Mouse (Mus musculus) spleen, postnatal 10 days (tissue): Measurements from ENCODE around the gene Mfsd6.

Experiments
- DNase-seq, 2 experiments: peaks; one replicate each; pipeline ENCODE4 v3.0.0; 2021 to 2022; ENCODE audit warnings: low spot score in 2 of 2

The Mfsd6 gene

DNA sequence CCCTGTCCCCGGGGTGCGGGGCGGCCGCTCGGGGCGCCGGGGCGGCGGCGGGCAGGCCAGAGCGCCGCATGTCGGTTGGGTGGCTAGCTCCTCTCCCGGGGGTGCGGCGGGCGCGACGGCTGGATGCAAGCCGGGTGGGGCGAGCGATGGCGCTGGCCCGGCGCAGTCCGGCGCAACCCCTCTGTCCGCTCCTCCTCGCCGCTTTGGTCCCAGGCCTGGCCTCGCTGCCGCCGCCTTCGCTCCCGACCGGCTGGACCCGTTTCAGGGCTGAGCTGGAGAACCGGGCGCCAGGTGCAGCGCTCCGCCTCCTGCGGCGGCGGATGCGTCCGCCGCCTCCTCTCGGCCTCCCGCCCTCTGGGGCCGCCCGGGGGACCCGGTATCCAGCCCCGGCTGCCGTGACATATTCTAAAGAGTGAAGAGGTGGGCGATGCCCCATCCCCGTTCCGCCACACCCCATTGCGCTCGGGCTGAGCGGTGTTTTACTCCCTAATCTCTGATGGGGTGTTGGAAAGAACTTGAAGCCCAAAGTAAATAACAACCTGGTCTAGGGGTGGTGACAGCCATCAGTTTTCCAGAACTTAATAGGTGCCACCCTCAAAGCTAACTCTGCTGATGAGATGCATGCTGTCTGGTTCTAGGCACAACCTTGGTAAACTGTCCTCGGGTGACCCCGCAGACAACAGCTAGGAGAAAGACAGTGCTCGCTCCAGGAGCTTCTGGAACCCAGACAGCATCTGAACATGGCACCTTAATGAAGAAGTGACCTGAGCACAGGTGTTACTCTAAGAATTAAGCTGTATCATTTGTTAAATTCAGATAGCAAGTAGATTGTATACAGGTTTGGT, at the start of gene Mfsd6:
TSS of gene Mfsd6 (minus strand) at position 407 of the 845 bp plus-strand sequence.
- peak; percentile 44 to 45 for DNase-seq

DNA sequence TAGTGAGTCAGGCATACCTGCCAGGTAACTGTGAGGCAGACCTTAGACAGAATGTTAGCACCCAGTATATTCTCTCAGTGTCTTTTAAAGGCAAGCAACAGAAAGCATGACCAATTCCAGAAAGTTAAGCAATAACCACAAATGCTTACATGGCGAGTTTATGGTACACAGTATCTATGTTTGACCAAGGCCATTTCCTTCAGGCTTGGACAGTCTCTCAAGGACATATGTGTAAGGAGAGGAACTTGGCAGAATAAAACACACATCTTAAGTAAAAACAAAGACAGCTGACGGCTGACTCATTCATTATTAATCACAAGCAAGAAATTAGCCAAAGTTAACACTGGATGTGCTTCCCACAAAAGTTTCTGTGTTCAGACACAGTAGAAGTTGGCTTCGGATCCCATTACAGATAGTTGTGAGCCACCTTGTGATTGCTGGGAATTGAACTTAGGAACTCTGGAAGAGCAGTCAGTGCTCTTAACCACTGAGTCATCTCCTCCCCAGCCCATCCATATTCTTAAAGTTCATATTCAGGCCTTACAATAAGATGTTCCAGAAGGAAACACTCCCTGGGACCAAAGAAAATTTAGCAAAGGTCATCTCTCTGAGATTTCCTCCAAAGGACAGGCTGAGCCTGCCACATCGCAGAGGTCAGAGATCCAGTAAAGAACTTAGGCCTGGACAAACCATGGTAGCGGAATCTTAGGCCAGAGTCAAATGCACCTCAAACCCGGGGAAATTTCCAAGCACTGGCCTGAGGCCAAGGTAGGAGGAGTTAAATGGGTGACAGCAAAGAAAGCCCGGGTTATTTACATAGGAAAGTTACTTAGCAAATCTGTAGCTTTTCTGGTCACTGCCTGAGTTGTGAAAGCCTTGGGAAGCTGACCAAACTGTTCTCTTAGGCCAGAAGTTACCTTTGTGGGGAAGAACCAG, 38.2 kb upstream of the Mfsd6 start:
- no peak for DNase-seq

DNA sequence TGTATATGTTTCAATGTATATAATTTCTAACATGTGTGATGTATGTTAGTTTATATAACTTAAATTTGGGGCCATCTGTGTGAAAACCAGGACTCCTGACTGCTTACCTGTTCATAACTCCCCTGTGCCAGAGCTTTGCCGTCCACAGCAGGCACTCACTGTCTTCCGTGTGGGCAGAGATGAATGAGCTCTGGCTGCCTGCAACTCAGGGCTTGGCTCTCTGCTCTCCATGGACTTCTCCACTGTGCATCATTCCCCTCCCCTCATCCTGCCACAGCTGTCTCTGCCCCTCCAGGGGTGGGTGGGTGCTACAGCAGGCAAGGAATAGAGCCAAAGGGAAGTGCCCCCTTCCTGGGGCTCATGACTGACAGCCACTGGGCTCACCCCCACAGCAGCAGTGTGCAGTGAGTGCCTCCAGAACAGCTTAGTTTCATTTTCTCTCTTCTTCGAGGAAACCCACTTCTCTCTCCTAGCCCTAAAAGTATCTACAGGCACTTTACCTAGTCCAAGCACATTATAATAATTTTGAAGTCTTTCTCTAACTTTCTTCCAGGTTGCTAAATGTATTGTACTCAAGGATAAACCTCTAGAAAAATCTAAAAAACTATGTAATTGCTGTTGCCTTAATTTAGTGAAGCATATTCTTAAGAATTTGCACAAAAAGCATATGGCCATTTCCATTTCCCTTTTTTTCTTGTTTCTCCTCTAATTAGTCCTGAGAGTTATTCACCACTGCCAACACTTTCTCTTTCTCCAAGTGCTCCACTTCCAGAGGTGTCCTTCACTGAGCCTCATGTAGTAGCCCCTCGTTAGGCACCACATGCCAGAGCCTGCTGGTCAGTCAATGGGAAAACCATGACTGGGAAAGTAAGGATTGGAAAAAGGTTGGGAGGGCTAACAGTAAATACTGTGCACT, 36.9 kb upstream of the Mfsd6 start:
- DNase-seq: no peak

DNA sequence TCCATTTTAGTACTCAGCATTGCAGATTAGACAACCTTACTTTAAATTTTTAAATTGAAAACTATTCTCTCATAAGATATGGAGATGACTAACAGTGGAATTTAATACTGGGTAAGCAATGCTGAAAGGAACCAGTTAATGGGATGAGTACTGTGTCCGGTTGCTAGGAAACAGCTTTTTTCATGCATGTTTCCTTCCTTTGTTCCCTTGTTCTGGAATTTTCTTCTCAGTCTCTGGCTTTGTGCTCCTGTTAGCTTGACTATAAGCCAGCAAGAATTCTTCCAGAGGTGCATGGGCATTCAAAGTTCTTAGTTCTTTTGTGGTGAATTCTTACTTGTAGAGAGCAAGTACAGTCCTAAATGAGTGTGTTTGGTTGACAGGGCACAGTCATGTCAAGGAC, 30.9 kb upstream of the Mfsd6 start:
- DNase-seq: no peak

DNA sequence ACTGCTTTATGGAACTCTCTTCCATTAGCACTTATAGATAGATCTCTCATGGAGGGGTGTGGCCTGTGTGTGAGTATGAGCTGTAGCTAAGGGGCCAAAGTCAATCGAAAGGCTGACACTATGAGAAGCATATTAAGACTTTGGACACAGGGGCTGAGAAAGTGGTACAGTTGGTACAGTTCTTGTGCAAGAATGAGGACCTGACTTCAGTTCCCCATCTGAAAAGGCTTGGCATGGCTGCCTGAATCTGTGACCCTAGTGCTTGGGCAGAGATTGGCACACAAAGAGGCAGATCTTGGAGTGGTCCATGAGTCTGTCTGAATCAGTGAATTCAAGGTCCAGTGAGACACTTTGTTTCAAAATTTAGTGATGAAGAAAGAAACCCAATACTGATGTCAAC, 27.1 kb upstream of the Mfsd6 start:
- no peak for DNase-seq

DNA sequence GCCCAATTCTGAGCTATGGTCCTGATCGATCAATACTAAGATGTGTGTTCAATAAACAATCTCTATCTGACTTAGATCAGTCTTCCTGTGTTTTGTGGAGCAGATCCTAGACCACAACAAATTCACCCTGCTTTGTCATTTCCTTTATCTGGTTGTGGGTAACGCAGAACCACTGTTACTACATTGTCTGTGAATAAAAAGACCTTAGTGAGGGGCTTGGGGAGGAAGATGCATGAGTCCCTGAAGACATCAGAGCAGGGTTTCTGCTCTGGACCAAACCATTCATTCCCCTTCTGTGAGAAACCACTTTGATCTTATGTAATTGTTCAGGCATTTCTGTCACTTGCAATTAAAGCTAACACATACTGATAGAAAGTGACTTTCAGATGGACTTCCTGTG, 26.6 kb upstream of the Mfsd6 start:
- no peak for DNase-seq

DNA sequence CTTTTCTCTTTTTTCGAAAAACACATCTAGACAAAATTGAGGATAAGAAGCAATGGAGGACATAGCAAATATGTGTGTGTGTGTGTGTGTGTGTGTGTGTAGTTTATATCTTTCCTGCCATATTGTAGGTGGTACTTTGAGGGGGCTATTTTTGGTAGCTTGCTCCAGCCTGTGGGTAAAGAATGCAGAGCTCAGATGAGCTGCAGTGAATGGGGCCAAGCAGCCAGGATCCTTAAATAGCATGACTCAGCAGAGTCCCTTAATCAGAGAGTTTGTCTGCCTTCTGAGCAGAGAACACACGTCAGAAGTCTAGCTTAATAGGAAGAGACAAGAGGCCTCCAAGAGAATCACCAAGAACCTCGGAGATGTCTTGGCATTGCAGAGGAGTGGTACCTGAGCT, 25.4 kb upstream of the Mfsd6 start:
- DNase-seq: no peak

DNA sequence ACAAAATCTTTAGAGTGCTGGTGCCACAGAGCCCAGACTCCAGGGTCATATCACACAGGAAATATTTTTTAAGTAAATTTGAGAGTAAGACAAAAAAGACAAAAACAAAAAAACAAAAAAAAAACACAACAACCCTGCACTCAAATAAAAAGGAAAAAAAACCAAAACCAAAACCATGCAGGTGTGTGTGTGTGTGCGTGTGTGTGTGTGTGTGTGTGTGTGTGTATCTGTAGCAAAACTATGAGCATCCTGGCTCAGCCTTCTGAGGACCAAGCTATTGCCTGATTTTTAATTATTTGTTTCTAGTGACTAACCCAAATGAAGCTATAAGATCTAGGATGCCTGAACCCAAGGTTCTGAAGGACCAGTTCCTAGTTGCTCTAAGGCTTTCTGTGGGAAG, 24.4 kb upstream of the Mfsd6 start:
- DNase-seq: no peak

DNA sequence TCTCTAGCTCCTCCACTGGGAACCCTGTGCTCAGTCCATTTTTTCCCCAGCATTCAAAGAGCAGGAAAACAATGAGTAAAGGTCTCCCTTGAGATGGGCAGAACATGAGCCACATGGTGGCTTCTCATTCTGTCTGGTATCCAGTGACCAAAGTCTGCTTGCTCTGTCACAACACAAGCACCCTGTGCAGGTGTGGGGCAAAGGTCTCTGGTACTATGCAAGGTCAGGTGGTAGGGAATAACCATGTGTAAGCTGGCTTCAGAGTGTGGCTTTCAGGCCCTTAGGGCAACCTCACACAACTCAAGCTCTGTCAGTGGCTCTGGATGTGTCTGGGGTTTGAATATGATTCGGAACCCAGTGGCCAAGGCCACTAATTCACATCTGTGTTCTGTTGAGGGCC, 22.7 kb upstream of the Mfsd6 start:
- DNase-seq: no peak

DNA sequence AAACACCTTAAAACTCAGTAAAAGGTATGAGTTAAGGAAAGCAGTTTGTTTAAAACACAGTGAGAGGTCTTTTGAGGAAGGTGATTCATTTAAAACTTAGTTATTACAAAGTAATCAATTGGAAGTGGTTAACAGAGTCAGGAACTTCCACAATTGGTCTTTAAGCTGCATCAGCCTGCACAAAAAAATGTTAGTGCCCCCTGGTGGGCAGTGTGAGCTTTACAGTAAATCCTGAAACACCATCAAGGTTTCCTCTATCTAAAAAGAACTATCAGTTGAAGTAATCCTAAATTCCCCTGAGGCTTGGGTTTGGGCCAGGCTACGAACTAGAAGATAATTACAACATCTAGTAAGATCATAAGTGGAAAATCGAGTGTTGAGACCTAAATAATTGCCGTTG, 21.0 kb upstream of the Mfsd6 start:
- DNase-seq: peak; percentile 51 to 76

DNA sequence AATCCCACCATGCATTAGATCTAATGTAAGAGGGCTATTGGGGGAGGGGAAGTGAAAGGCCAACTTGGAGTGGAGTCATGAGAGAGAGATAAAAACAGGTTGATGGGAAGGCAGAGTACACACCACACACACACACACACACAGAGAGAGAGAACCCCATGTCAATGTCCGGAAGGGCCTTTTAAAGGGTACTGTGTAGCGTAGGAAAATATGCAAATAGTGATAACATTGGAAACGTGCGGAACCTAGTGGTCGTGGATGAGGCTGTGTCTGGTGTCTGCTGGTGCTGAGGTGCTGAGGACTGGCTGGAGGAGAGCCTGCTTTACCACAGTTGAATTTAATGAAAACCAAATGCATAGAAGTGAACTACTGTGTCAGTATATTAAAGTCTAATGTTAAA, 15.3 kb upstream of the Mfsd6 start:
- no peak for DNase-seq

DNA sequence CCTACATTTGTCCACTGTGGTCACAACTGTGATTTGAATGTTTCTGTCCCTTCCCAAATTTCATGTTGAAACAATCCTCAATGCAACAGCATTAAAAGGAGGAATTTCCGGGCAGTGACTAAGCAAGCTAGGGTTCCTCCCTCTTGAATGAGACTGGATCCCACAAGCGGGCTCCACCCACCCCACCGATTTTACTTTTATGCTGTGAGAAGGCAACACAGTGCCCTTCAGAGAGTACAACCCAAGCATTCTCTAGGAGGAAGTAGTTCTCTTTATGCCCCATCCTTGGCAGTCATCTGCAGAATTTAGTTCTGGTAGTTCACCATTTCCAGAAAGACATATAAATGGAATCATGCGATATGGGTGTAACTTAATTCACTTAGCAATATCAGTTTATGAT, 6.9 kb upstream of the Mfsd6 start:
- no peak for DNase-seq

DNA sequence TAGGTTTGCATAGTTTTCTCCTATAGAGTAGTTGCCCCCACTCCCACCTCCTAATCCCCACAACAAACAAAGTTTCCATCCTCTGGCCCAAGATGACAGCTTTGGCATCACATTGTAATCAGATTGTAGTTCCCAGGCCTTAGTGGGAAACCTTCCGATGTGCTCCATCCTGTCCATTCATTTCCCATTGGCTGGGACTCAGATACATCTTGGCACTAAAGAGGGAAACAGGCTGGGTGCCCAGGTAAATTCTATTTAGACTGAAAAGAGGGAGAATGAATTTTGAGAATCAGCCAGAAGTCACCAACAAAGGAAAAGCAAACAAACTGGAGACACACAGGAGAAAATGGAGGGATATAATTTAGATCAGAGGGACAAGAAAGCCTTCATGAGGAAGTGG, 3.0 kb upstream of the Mfsd6 start:
- DNase-seq: no peak

DNA sequence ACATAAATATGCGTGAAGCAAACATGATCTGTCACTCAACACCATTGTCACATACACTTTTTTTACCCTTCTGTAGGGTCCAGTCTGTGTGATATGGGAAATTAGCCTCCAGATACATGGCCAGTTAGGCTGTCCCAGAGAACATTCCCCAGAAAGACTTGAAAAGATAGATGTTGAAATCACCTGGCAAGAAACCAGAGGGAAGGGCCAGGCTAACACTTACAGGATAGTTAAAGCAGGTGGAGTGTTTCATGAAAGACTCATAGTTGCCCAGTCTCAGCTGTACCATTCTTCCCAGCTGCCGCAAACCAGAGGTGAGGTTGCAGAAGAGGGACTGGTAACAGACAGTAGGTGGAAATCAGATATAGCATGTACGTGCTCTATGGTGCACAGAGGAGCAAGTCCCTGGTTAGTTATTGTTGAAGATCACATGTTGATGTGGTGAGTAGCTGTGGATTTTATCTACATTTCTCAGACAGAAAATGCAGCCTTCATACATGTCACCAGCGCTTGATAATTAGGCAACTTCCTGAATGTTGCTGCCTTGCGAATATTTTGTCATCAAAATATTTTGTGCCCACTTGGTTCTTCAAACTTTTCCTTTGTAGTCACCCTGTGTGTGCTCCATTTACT, 1.7 kb upstream of the Mfsd6 start:
- DNase-seq: no peak

DNA sequence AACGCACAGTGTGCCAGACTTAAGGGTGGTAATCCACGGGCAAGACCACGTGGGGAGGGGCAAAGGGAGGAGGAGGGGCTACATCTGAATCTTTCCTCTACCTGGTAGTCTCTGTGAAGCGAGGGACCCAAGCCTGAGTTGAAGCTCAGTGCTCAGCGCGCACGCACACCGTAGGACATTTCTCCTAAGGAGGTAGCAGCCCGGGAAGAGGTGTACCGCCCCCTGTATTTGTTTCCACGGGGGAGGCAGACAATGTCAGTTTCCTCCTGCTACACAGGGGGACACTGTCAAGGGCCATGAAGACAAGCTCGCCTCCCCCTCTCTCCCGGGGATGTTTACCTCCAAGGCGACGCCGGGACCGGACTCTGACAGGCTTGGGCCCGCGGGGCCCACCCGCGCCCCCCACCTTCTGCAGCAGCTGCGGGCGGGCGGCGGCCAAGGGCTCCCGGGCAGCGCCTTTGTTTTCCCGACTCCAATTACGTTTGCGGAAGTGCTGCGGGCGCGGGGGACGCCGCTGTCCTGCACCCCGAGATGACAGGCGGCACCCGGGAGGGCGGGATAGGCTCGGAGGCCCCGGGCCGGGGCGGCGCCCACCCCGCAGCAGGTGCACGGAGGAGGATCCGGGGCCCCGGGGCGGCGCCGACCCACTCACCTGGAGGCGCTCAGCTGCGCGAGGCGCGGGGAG, 749 bp downstream of the Mfsd6 start:
- DNase-seq: peak; percentile 8 to 44

DNA sequence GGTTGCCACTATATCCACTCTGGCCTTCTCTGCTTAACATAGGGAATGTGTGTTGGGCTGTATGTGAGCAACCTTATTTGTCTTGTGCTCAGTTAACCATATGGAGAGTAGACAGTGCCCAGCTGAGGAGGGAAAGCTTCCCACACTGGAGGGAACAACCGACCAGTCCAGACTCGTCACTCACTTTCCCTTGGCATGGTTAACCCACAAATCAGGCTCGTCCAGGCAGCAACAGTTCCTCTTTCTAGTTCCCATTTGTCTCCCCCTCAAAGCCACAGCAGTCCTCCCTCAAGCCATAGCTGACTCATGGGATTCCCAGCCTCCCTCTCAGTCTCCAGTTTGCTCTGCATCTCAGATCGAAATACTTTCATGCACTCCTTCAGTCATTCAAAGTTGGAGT, 4.7 kb downstream of the Mfsd6 start:
- no peak for DNase-seq

DNA sequence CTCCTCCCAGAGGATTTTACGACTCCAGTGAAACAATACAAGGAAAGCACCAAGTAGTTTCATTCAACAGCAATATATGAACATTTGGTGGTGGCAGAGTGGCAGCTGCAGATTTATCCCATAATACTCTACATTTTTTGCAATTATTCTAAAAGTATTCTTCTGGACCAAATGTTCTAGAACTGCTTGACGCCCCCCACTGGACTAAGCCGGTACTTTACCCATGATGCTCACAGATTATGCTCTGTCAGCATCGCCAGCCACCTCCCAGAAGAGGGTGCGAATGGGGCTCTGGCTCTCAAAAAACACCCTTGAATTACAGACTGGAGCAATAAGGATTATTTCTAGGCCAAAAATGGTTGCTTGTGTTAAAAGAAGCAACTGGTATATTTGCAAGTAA, 8.2 kb downstream of the Mfsd6 start:
- DNase-seq: peak in 1 of 2 experiments; percentile 50

DNA sequence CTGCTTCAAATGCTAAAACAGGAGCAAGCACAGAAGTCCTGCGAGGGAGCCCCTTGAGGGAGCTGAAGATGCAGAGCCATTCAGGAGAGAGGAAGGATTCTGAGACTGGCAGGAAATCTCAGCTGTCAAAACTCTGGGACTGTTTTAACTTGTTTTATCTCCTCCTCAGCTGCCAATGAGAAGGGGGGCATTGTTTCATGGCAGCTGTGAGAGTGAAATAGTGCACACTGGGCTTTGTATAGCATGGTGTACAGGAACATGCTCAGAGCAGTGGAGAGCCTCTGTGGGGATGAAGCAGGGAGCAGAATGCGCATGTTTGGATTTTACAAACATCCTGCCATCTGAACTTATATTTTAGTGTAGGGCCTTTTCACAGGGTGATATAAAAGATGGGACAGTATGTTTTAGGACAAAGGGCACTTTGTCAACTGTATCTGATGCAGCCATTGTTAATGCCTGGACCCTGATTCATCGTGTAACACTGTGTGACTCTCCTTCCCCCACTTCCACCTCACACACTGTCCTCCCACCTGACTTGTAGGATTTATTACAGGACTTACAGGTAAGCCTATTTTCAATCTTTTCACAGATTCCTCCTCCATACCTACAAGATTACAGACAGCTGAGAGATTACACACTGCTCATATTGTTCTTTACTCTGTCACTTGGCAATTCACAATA, 9.1 kb downstream of the Mfsd6 start:
- no peak for DNase-seq

DNA sequence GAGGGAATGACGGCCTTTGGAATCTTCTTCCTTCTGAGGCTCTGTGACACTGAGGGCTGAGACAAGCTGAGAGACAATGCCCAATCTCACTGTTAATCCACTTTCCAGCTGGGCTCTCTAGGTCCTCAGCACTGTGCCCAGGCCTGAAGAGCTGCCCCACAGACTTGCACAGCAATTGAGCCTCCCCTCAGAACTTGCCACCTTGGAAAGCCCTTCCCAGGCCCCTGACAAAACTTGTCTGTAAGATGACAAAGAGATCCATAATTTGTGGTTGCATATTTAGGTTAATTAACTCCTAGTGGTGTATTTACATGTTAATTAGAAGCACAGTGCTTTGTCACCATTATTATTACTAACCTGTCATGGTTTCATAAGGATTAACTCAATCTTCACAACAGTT, 12.8 kb downstream of the Mfsd6 start:
- no peak for DNase-seq

DNA sequence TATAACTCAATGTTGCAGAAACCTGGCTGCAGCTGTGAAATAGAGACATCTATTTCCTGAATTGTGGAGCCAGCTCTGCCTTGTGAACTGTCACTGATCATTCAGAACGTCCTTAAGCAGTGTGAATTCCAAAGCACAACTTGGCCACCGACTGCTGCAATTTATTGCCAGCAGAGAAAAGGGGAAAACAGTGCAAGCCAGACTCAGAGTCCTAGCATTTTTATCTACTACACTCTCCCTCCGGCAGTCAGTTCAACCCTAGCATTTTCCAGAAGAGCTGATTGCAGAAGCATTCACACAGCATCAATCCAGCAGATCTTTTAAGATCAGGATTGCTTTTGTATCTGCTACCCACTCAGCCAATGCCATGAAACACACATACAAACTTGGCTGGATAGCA, 13.2 kb downstream of the Mfsd6 start:
- DNase-seq: no peak
